Mouse (Mus musculus) hindbrain, embryonic 12.5 days (tissue): Measurements from ENCODE around the gene Map2k2. TPM values are rescaled to one million over a fixed set of nuclear protein-coding genes. Genes with fewer than 3 reads are reported as not detected.

Source experiments
- microRNA-seq: library from miRNA; unstranded; fragments of <30 nt; microRNA quantifications from one replicate; pipeline ENCODE4, GENCODE M21; 2017
- polyA plus RNA-seq: library from polyadenylated mRNA; unstranded; fragments of >200 nt; fragmentation: Nextera tagmentation; extraction: Ambion mirVana; gene quantifications from 2 replicates; pipeline ENCODE4 v1.2.1, GENCODE M21; 2016

The Map2k2 gene
- polyA plus RNA-seq, 1 experiment from 2014 or later, result 223 TPM

Small RNA genes within 50 kb of the gene (microRNA-seq; reads per million reads assigned to microRNA genes)
- not detected for gene Mir5615-1
- not detected for gene Mir5615-2

Other genes starting within 250 kb of the Map2k2 start
- gene Tmprss9, start 234.1 kb upstream of the Map2k2 start, polyA plus RNA-seq, result 0.08 TPM in 2 replicates
- 271 and 305 TPM in 2 replicates for gene Timm13, start 204.9 kb upstream of the Map2k2 start, polyA plus RNA-seq
- 56.8 and 57.9 TPM in 2 replicates for gene Lmnb2, start 187.7 kb upstream of the Map2k2 start, polyA plus RNA-seq
- gene Gadd45b, start 175.8 kb upstream of the Map2k2 start, polyA plus RNA-seq, result 11.8 and 15.8 TPM in 2 replicates
- gene Gng7, start 91.0 kb upstream of the Map2k2 start, polyA plus RNA-seq, result 10.1 and 10.7 TPM in 2 replicates
- gene Diras1, start 80.3 kb upstream of the Map2k2 start, polyA plus RNA-seq, result 16.4 and 16.7 TPM in 2 replicates
- 33.8 and 37.0 TPM in 2 replicates for gene Slc39a3, start 68.5 kb upstream of the Map2k2 start, polyA plus RNA-seq
- gene Sgta, start 45.7 kb upstream of the Map2k2 start, polyA plus RNA-seq, result 259 and 269 TPM in 2 replicates
- 57.5 and 58.0 TPM in 2 replicates for gene Thop1, start 35.9 kb upstream of the Map2k2 start, polyA plus RNA-seq
- gene Creb3l3, start 7.0 kb upstream of the Map2k2 start, polyA plus RNA-seq, result 0.12 and 0.46 TPM in 2 replicates
- 17.7 and 18.2 TPM in 2 replicates for gene Zbtb7a, start 29.3 kb downstream of the Map2k2 start, polyA plus RNA-seq
- gene Pias4, start 62.0 kb downstream of the Map2k2 start, polyA plus RNA-seq, result 56.7 and 59.2 TPM in 2 replicates
- gene Eef2, start 70.7 kb downstream of the Map2k2 start, polyA plus RNA-seq, result 539 TPM in 2 replicates
- gene Dapk3, start 77.1 kb downstream of the Map2k2 start, polyA plus RNA-seq, result 86.4 and 94.5 TPM in 2 replicates
- gene 4930442H23Rik, start 77.9 kb downstream of the Map2k2 start, polyA plus RNA-seq, result not detected in 2 replicates
- not detected in 2 replicates for gene Nmrk2, start 96.1 kb downstream of the Map2k2 start, polyA plus RNA-seq
- 33.7 and 36.8 TPM in 2 replicates for gene Atcay, start 124.9 kb downstream of the Map2k2 start, polyA plus RNA-seq
- gene Zfr2, start 127.2 kb downstream of the Map2k2 start, polyA plus RNA-seq, result 14.0 and 15.6 TPM in 2 replicates
- gene Matk, start 147.0 kb downstream of the Map2k2 start, polyA plus RNA-seq, result 6.3 and 6.8 TPM in 2 replicates
- 142 and 155 TPM in 2 replicates for gene Mrpl54, start 161.0 kb downstream of the Map2k2 start, polyA plus RNA-seq
- 36.9 and 38.1 TPM in 2 replicates for gene Apba3, start 161.0 kb downstream of the Map2k2 start, polyA plus RNA-seq
- 5.4 and 6.8 TPM in 2 replicates for gene Tjp3, start 185.7 kb downstream of the Map2k2 start, polyA plus RNA-seq
- gene Pip5k1c, start 187.0 kb downstream of the Map2k2 start, polyA plus RNA-seq, result 97.3 and 103 TPM in 2 replicates
- 53.3 and 54.5 TPM in 2 replicates for gene Cactin, start 215.2 kb downstream of the Map2k2 start, polyA plus RNA-seq
- 2.7 and 3.1 TPM in 2 replicates for gene Tbxa2r, start 222.8 kb downstream of the Map2k2 start, polyA plus RNA-seq
- gene Gipc3, start 237.4 kb downstream of the Map2k2 start, polyA plus RNA-seq, result not detected in 2 replicates
- 92.0 and 93.4 TPM in 2 replicates for gene Hmg20b, start 244.6 kb downstream of the Map2k2 start, polyA plus RNA-seq